Comparison of ENCODE assay signal across 25 mouse cellular contexts in genomic region chr10:4398058-4398457, GRCm38 (mm10). TPM values are rescaled to one million over a fixed set of nuclear protein-coding genes. Genes with fewer than 3 reads are reported as not detected.
A peak's percentile ranks its signal among the peaks of the same experiment; 100 is the strongest.
DNase-seq lines count a peak whose midpoint lies in the region; ATAC-seq lines count a peak whose summit lies in the region.
"Had no signal": no experiment of that assay in that cellular context is flagged by ENCODE, and none has a peak within 500 bp of the region (broad histone marks: within the 10 kb centered on the region; RNA-seq: fewer than 3 reads in every experiment).

No protein-coding gene starts in this region.

- no peaks in the 10 kb centered on the region for H3K4me1 ChIP-seq in forebrain, embryonic 13.5 days
- H3K4me1 ChIP-seq in forebrain, embryonic 14.5 days (ENCODE audit: control insufficient read depth, insufficient read depth, low read length), result no peaks in the 10 kb centered on the region
- H3K4me1 ChIP-seq in heart, embryonic 10.5 days, result peaks cover 4% of the 10 kb centered on the region; the same call in 1 of the 2 replicates
- H3K4me1 ChIP-seq: embryonic facial prominence, embryonic 13.5 days; embryonic facial prominence, embryonic 15.5 days; forebrain, embryonic 10.5 days; forebrain, embryonic 12.5 days had no signal

- no peak overlapping the region for H3K9ac ChIP-seq in forebrain, embryonic 13.5 days
- H3K9ac ChIP-seq in forebrain, embryonic 14.5 days (ENCODE audit: low read length), result no peak overlapping the region
- H3K9ac ChIP-seq: embryonic facial prominence, embryonic 13.5 days; embryonic facial prominence, embryonic 15.5 days; forebrain, embryonic 12.5 days had no signal

- no peak for DNase-seq in cerebellum, postnatal 10 days
- DNase-seq in forebrain, embryonic 14.5 days (ENCODE audit: low spot score), result no peak
- peak; percentile 76 for DNase-seq in heart, adult 11 months
- no peak for DNase-seq in heart, embryonic 10.5 days (ENCODE audit: low spot score)
- DNase-seq in brain, adult 2 months (ENCODE audit: low read depth, low spot score), result peak; percentile 54
- no peak for DNase-seq in embryo, embryonic 11 days
- DNase-seq: adrenal gland, adult 8-10 months; adrenal gland, postnatal 14 days; adrenal gland, postnatal 36 days; B cell, adult 2 months; cerebellum, adult 11-12 months; cerebellum, adult 9-10 months; cerebellum, postnatal 14 days had no signal

- no peak overlapping the region for H3K4me3 ChIP-seq in forebrain, embryonic 13.5 days
- H3K4me3 ChIP-seq in forebrain, embryonic 14.5 days (ENCODE audit: low read depth, low read length), result no peak overlapping the region
- H3K4me3 ChIP-seq in heart, embryonic 10.5 days, result no peak overlapping the region
- H3K4me3 ChIP-seq: embryonic facial prominence, embryonic 13.5 days; embryonic facial prominence, embryonic 15.5 days; erythroblast, embryonic 14.5 days; forebrain, embryonic 10.5 days; forebrain, embryonic 12.5 days had no signal

- H3K4me2 ChIP-seq in forebrain, embryonic 13.5 days, result no peak overlapping the region
- no peak overlapping the region for H3K4me2 ChIP-seq in forebrain, embryonic 14.5 days (ENCODE audit: low read length)
- H3K4me2 ChIP-seq: embryonic facial prominence, embryonic 13.5 days; embryonic facial prominence, embryonic 15.5 days; forebrain, embryonic 12.5 days had no signal

- peak; percentile 54; the same call in 1 of the 2 replicates for ATAC-seq in cerebellum, adult (ENCODE audit: insufficient number of reproducible peaks, low FRiP score, low TSS enrichment)
- ATAC-seq in forebrain, embryonic 13.5 days, result no peak
- ATAC-seq in forebrain, embryonic 14.5 days, result no peak
- ATAC-seq: activated CD4-positive, CD25-positive, alpha-beta regulatory T cell, adult 4 months; CD4-positive, CD25-positive, alpha-beta regulatory T cell, adult 4 months; Patski had no signal

- H3K36me3 ChIP-seq in forebrain, embryonic 13.5 days (ENCODE audit: poor library complexity, severe bottlenecking), result peaks cover 41% of the 10 kb centered on the region
- H3K36me3 ChIP-seq in forebrain, embryonic 14.5 days (ENCODE audit: control insufficient read depth, insufficient read depth, low read length), result peaks cover 33% of the 10 kb centered on the region
- H3K36me3 ChIP-seq in heart, embryonic 10.5 days, result peaks cover 68% of the 10 kb centered on the region

- 0 out of 2 replicates have a peak overlapping the region, but pooled peaks have one; percentile 25 for H3K27ac ChIP-seq in forebrain, embryonic 13.5 days
- H3K27ac ChIP-seq in forebrain, embryonic 14.5 days (ENCODE audit: low read depth, low read length), result no peak overlapping the region
- no peak overlapping the region for H3K27ac ChIP-seq in heart, embryonic 10.5 days
- H3K27ac ChIP-seq: embryonic facial prominence, embryonic 13.5 days; embryonic facial prominence, embryonic 15.5 days; forebrain, embryonic 10.5 days; forebrain, embryonic 12.5 days had no signal

- H3K9me3 ChIP-seq in forebrain, embryonic 13.5 days (replicated peaks), result no peaks in the 10 kb centered on the region
- 0 out of 2 replicates have a peak, but pooled peaks cover 3% of the 10 kb centered on the region for H3K9me3 ChIP-seq in forebrain, embryonic 14.5 days (replicated peaks; ENCODE audit: control insufficient read depth, low read length)
- H3K9me3 ChIP-seq in heart, embryonic 10.5 days, result no peaks in the 10 kb centered on the region
- H3K9me3 ChIP-seq: embryonic facial prominence, embryonic 13.5 days; embryonic facial prominence, embryonic 15.5 days; forebrain, embryonic 10.5 days; forebrain, embryonic 12.5 days; G1E had no signal

- no peaks in the 10 kb centered on the region for H3K27me3 ChIP-seq in forebrain, embryonic 13.5 days
- no peaks in the 10 kb centered on the region for H3K27me3 ChIP-seq in forebrain, embryonic 14.5 days (replicated peaks; ENCODE audit: control insufficient read depth, insufficient read depth, low read length)
- no peaks in the 10 kb centered on the region for H3K27me3 ChIP-seq in heart, embryonic 10.5 days (ENCODE audit: insufficient read depth, poor library complexity, severe bottlenecking)
- H3K27me3 ChIP-seq: CH12.LX; embryonic facial prominence, embryonic 13.5 days; embryonic facial prominence, embryonic 15.5 days; forebrain, embryonic 12.5 days; Patski had no signal

- WGBS in forebrain, embryonic 13.5 days, result 92% methylated on average over 5 of the region's 5 CpGs
- 87% methylated on average over 5 of the region's 5 CpGs for WGBS in forebrain, embryonic 14.5 days
- WGBS in heart, embryonic 10.5 days, result 82% methylated on average over 5 of the region's 5 CpGs

RNA-seq across cellular contexts. Expression of gene Zbtb2, which starts 10.2 kb away (rescaled TPM):
- 17.6 and 19.0 TPM in 2 replicates for polyA plus RNA-seq in forebrain, embryonic 13.5 days (2015; fragmentation: Nextera tagmentation; extraction: Ambion mirVana)
- 16.5 and 20.3 TPM in 2 replicates for polyA plus RNA-seq in forebrain, embryonic 14.5 days (2014; fragmentation: Nextera tagmentation; extraction: Ambion mirVana)
- 14.1 and 15.6 TPM in 2 replicates for polyA plus RNA-seq in heart, embryonic 10.5 days (2016; fragmentation: Nextera tagmentation; extraction: Ambion mirVana)

RNA-seq across cellular contexts. Expression of gene Rmnd1, which starts 34.1 kb away (rescaled TPM):
- 49.8 and 51.4 TPM in 2 replicates for polyA plus RNA-seq in forebrain, embryonic 13.5 days (2015; fragmentation: Nextera tagmentation; extraction: Ambion mirVana)
- polyA plus RNA-seq in forebrain, embryonic 14.5 days (2014; fragmentation: Nextera tagmentation; extraction: Ambion mirVana), result 47.0 and 55.8 TPM in 2 replicates
- 74.9 and 90.0 TPM in 2 replicates for polyA plus RNA-seq in heart, embryonic 10.5 days (2016; fragmentation: Nextera tagmentation; extraction: Ambion mirVana)

RNA-seq across cellular contexts. Expression of gene Armt1, which starts 34.2 kb away (rescaled TPM):
- 19.1 and 19.2 TPM in 2 replicates for polyA plus RNA-seq in forebrain, embryonic 13.5 days (2015; fragmentation: Nextera tagmentation; extraction: Ambion mirVana)
- 13.9 and 14.7 TPM in 2 replicates for polyA plus RNA-seq in forebrain, embryonic 14.5 days (2014; fragmentation: Nextera tagmentation; extraction: Ambion mirVana)
- polyA plus RNA-seq in heart, embryonic 10.5 days (2016; fragmentation: Nextera tagmentation; extraction: Ambion mirVana), result 20.4 and 22.4 TPM in 2 replicates

Comparison
In these comparisons a context has a peak if more than half of its experiments do, and no peak if none do; other contexts are left out.
1. DNase-seq: peak in heart, adult 11 months (single experiment) and brain, adult 2 months (single experiment); none in cerebellum, postnatal 10 days (0 of 2), forebrain, embryonic 14.5 days (single experiment), heart, embryonic 10.5 days (single experiment) and embryo, embryonic 11 days (single experiment).